Mouse (Mus musculus) small intestine, adult 2 months (tissue): Measurements from ENCODE around the gene Gm14406.
"Not testable (repeated sequence)": the region's sequence is repeated elsewhere in the genome, so short reads cannot be mapped to it uniquely, and the experiment has no call there.

Experiments
- CTCF ChIP-seq: fragments of 200-500 bp; IDR thresholded peaks from 2 replicates; pipeline ENCODE4 v1.5.1; 2012; ENCODE audit warnings: low read depth, mild to moderate bottlenecking, control low read depth, inconsistent platforms, low read length, moderate library complexity, mixed read lengths; ENCODE audit not compliant: insufficient replicate concordance, insufficient read length; ENCODE audit errors: extremely low read depth
- POLR2A ChIP-seq: fragments of 200-500 bp; IDR thresholded peaks from 2 replicates; pipeline ENCODE4 v1.6.1; 2012; ENCODE audit warnings: low read depth, mild to moderate bottlenecking, control low read depth, inconsistent platforms, low read length, moderate library complexity

DNA sequence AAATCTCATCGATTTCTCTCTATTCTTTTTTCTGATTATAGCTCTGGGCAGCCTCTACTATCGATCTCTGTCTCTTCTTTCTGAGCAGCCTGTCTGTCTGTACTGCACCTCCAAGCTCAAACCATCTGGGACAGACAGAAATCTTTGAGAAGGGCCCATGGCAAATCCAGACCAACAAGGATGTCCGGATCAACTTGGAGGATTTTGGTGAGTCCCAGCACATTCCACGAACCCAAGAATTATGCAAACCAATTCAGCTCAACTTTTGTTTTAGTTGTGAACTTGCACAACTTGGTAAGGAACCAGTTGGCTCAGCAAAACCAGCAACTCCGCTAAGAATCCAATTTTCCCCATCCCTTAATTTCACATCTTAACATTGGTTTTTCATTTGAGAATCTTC is 40.3 kb downstream of the Gm14406 start:
- not testable (repeated sequence) for TF ChIP-seq POLR2A, CTCF
